Mouse (Mus musculus) adipocyte (in vitro differentiated cells): ENCODE measurements around the gene Ift172.

ENCODE experiments used
- DNase-seq: peaks from one replicate; pipeline ENCODE4 v3.0.0-alpha.2; 2016; ENCODE audit warnings: low spot score

The Ift172 gene

DNA sequence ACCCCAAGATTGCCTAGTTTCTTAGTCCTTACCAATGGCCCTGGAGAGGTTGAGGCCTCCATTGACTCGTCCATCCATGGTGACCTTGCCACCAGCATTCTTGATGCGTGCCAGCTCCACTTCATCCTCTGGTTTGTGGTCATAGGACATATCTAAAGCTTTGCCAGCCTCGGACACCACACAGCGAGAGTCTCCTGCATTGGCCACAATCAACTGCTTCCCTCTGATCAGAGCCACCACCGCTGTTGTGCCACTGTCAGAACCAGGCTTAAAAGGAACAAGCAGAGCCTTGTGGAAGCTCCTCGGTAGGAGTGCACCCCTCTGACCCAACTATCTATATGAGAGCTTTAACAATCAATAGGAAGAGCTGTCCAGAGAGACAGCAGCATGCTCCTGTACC lies 86.5 kb downstream of the Ift172 start:
- DNase-seq = no peak

DNA sequence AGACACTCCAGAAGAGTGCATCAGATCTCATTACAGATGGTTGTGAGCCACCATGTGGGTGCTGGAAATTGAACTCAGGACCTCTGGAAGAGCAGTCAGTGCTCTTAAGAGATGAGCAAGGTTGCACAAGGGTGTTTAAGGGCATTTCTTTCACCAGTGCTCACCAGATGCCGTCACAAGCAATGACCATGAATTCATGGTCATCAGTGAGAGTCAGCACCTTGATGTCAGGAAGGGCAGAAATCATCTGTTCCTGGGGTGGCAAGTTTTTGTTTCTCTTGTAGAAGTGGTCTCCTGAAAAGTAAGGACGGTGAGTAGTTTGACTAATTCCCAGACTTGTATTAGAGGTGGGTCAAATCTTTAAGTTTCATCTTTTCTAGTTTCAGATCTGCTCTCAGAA lies 87.0 kb downstream of the Ift172 start:
- no peak for DNase-seq
